Mouse (Mus musculus) gastrocnemius, postnatal 36 days (tissue): ENCODE results near the gene Fam193a. TPM values are rescaled to one million over a fixed set of nuclear protein-coding genes. Genes with fewer than 3 reads are reported as not detected.

Experiments
- DNase-seq, 2 experiments: peaks; one replicate each; pipeline ENCODE4 v3.0.0; 2022
- intact Hi-C: fragments of 180-260 bp; cut with DNase I; formaldehyde crosslinking; loops from one replicate; pipeline ENCODE4 v1.15.1; 2025
- total RNA-seq, 2 experiments: library from RNA; stranded (reverse); gene quantifications; 2 replicates each; pipeline ENCODE4 v1.2.3; 2021

Gene Fam193a
- total RNA-seq, 2 experiments from 2014 or later: 12.3 to 13.4 TPM

- DNase-seq: no peak
- intact Hi-C loops: loop anchor here (5.0 kb wide), 1 partner anchor 57 kb away; the partner anchor contains the start of gene Add1
Observed at GRCm38 (mm10) chr5:34515096-34515495, 145.4 kb downstream of the Fam193a start.

DNA sequence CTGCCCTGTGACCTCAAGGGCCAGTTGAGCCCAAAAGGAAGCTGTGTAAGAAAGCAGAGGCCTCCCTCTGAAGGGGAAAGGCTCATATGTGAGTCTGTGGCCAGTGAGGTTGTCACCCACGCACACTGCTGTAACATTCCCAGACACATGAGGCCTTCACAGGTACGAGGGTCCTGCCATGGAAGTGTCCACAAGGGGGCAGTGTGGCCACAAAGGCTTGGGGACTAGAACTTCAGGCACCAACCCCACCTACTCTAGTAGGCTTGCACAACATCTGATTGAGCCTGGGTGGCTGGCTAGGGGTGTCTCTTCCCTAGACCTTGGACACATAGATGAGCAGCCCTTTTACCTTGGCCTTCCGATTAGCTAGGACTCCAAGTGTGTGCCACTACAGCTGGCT lies 148.2 kb downstream of the Fam193a start:
- intact Hi-C loops: loop anchor here (5.0 kb wide), 1 partner anchor 54 kb away; the partner anchor contains the start of gene Add1

DNA sequence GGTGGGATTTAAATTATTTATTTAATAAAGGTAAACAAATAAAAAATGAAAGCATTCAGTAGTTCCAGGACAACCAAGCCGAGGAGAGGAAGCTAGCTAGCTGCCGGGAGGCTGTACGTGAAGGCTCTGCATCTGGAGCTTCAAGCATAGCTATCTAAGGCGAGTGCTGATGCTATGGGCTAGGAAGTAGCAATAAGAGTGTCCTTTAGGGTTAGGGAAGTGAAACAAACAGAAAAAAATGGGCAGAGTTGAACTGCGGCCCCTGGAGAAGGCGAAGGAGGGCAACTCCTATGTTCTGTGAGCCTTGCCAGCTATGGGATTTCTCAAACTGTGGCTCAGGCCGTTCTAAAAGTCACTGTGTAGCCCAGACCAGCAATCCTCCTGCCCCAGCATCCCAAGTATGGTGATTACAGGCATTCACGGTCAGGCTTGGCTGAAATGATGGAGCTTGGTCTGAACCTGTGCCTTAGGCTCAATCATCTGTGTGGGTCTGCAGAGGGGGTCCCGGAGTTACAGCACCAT lies 149.7 kb downstream of the Fam193a start:
- intact Hi-C loops: loop anchor here (5.0 kb wide), 1 partner anchor 53 kb away; the partner anchor contains the start of gene Add1
- no peak for DNase-seq

More for the DNA sequence above, 148.2 kb downstream of the Fam193a start:
- peak; percentile 77 to 78 for DNase-seq

DNA sequence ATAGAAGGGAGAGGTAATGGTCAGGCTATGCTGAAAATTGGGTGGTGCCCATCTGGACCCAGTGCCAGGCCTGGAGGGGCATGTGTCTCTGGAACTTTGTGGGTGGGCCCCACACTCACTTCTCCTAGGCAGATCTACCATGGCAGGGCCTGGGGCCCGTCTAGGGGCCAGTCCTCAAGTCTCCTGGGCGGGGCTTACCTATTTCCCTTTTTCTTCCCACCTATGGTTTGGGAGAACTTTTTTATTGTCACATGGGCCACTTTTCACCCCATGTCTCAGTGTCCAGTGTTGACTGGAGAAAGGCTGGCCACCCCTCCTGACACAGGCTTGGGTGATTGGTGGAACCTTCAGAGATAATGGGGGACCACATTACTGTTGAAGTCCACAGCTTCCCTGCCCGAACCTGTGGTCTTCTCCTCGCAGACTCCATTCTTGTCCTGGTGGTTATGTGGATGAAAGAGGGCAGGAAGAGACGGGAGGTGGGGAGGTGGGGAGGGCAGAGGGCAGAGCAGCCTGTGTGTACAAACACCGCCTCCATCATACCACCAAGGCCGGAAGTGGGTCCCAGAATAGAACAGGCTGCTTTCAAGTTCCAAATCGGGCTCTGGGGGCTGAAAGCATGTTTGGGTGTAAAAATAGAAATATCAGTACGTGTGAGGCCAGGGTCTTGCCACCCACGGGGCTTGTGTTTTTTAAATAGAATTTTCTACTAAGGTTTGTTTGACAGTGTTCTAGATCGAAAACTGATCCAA lies 150.9 kb downstream of the Fam193a start:
- intact Hi-C loops: loop anchor here (5.0 kb wide), 1 partner anchor 117 kb away; the partner anchor contains the start of gene Mfsd10
- DNase-seq: no peak

DNA sequence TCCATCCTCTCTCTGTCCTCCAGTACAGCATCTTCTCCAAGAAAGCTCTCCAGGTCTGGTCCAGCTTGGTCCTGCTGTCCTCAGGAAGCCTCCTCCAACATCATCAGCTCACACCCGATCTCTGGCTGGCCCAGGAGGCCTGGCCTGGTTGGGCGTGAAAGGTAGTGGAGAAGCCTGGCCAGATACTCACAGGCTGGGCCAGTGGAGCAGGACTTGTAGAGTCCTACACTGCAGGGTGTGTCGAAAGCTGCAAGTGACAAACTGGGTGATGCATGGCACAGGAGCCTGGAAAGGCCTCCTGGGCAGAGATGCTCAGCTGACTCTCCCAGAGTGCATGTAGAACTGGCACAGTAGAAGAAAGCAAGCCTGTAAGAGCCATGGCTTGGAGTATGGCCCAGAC lies 151.6 kb downstream of the Fam193a start:
- no peak for DNase-seq
- intact Hi-C loops: loop anchor here (5.0 kb wide), 1 partner anchor 116 kb away; the partner anchor contains the start of gene Mfsd10

DNA sequence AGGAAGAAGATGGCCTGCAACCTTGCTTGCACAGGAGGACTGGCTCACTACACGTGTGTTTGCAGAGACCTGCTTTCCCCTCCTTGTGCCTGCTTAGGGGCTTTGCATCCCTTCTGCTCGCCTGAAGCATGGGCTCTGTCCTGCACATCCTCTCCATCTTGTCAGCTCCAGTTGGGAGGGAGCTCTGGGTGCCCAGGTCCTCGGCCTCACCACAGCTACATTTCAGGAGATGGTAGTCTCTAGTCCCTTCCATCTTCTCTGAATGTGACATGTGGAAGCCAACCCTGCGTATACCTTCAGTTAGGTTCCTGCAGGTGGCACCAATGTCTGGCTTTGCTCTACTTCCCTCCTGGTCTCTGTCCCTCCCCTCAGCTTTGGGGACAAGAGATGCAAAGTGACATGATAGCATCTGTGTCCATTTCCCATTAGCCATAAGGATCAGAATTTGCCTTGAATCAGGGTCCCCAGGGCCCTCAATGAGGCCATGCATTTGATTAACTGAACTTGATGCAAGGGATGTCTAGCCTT lies 154.3 kb downstream of the Fam193a start:
- intact Hi-C loops: loop anchor here (5.0 kb wide), 1 partner anchor 113 kb away; the partner anchor contains the start of gene Mfsd10
- no peak for DNase-seq

- intact Hi-C loops: loop anchor here (5.0 kb wide), 1 partner anchor 113 kb away; the partner anchor contains the start of gene Mfsd10
- DNase-seq: no peak
Observed at GRCm38 (mm10) chr5:34524511-34524910, 154.8 kb downstream of the Fam193a start.

DNA sequence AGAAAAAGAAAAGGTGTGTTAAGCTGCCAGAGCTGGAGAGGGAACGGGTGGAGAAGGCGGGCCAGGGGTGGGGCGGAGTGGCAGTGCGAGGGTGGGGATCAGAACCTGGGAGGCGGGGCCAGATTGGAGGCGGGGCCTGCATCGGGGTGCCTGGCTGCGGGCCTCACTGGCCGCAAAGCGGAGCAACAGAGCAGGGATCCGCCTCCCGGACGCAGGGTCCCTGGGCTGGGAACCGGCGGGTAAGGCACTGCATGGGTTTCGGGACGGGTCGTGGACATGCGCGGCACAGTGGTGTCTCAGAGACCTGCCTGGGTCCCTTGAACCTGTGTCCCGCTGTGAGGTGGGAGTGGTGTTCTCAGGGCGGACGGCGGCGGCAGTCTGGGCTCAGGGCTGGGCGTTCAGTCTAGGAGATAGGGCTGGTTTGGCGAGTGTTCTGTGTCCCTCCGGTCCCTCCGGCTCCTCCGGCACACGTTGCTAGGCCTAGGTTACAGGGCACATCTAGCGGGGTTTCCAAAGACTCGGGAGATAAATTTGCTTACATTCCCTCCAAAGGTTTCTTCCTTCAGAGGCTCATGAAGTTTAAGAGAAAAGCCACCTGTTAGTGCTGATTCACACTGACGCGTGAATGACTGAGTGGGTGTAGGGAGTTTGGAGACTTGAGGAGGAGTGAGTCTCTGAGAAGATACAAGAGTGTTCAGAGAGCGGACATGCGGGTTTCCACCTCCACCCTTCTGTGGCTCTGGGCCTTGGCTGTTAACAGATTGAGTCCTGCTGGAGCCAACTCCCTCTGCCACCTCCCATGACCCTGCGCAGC lies 156.1 kb downstream of the Fam193a start, which contains the start of gene Sh3bp2:
TSS of gene Sh3bp2 (plus strand) at position 176 of the 814 bp plus-strand sequence.
- intact Hi-C loops: no loop called here
- peak; percentile 96 for DNase-seq

GRCm38 (mm10) chr5:34526477-34526775 lies 156.7 kb downstream of the Fam193a start:
- intact Hi-C loops: no loop called here
- no peak for DNase-seq

DNA sequence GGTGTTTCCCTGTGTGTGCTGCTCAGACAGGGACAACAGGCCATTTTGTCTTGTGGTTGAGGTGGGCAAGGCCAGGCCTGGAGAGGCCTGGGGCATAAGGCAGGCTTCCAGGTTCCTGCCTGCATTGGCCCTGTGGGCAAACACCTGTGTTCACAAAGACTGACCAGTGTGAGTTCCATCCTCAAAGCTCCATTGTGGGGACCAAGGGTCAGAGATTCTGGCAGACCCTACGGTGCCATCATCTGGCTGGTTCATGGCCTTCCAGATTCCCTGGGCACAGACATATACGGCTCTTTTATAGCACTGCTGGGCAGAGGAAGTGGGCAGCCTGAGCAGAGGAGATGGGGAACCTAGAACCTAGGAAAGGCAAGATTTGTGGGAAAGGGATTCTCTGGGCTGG lies 157.6 kb downstream of the Fam193a start:
- intact Hi-C loops: no loop called here
- no peak for DNase-seq

DNA sequence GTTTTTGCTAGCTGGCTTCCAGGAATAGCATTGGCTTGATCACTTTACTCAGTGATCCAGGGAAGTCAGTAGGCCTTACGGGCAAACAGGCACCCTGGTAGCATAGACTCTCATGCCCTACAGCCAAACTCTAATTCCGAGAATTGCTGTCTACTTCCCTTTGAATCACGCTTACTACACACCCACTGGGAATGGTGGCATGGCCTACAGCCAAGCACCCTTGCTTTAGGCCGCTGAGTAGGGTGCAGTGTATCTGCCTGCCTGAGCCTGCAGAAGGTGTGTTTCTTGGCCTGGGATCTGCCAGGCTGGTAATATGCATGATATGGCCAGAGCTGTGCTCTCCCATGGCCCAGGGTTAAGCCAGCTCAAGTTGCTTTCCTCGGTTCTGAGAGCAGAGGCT lies 159.0 kb downstream of the Fam193a start:
- intact Hi-C loops: no loop called here
- DNase-seq: no peak

DNA sequence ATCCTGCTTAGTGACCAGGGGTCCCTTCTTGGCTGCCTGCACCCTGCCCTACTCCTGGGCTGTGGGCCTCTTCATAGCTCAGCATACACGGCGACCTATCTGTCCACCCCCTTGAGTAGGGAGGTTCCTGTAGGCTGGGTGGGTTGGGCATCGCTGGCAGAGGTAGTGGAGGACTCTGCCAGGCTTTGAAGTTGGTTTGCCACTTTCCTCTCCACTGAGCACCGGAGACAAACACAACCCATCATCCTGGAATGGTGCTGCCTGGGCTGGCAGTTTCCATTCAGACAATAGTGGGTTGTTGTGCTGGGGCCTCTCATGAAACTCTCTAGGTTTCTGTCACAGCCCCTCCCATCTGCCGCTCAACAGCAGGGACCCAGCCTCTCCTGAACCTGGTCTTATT lies 160.4 kb downstream of the Fam193a start:
- intact Hi-C loops: no loop called here
- no peak for DNase-seq

DNA sequence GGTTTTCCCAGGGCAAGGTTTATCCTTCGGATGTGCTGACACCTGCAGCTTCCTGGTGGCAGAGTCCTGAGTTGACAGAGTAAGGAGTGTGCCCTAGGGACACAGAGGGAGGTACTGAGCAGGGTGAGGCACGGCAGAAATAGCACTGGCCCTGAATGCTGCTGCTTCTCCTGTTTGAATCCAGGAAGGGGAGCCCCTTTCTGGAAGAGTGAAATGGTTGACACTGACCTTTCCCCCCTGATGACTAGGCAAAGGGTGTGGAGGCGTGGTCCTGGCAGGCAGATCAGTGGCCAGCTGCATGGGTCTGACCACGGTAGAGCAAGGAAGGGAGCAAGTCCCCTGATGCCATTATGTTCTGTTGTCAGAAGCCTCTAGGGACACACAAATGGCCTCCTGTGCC lies 161.0 kb downstream of the Fam193a start:
- intact Hi-C loops: no loop called here
- no peak for DNase-seq

GRCm38 (mm10) chr5:34533066-34533465 lies 163.3 kb downstream of the Fam193a start:
- no peak for DNase-seq
- intact Hi-C loops: no loop called here

DNA sequence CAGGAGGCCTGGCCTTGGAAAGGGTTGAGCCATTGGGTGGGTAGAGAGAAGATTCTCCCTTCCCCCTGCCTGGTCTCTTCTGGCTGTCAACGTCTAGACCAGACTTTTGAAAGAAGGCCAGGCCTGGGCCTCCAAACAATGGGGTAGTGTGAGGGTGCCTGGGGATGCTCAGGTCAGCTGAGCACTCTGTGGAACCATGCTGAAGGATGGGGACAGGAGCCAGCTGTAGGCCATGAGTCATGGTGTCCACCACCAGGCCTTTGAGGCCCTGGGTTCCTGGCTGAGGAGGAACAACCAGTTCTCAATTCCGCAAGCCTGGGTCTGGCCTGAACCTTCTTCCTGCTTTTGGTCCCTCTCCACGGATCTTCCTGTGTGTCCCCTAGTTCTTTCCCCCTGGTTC lies 164.1 kb downstream of the Fam193a start:
- no peak for DNase-seq
- intact Hi-C loops: no loop called here

- DNase-seq: no peak
- intact Hi-C loops: no loop called here
Observed at GRCm38 (mm10) chr5:34534776-34535581, 165.2 kb downstream of the Fam193a start.

DNA sequence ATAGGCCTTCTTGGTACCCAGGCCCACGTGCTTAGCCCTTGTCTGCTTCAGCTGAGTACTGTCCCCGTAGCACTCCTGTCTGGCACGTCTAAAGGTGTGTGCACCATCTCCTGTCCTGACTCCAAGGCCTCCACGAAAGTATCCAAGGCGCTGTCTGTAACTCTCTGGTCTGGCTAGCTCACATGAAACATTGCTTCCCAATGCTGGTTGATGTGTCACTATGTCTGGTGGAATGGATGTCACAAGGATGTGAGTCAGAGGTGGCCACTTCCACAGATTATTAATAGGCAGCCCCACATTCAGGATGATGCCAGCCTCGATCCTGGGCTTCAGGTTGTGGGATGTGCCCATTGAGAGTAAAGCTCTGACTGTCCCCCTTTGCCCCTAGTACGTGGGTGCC lies 166.1 kb downstream of the Fam193a start:
- intact Hi-C loops: no loop called here
- no peak for DNase-seq
